Mouse (Mus musculus): ENCODE measurements around the gene Atg4d. TPM values are rescaled to one million over a fixed set of nuclear protein-coding genes. Genes with fewer than 3 reads are reported as not detected.
"Not testable (repeated sequence)": the region's sequence is repeated elsewhere in the genome, so short reads cannot be mapped to it uniquely, and the experiment has no call there.

Atg4d gene
- polyA plus RNA-seq, 1 experiment = 40.3 TPM

- Histone ChIP-seq H3K27ac (ENCODE audit: insufficient read depth, low read length) (peak within 1 kb of the TSS; percentile 49), H3K4me1 (ENCODE audit: control insufficient read depth, insufficient read depth, low read length) (peaks cover 7% of the 10 kb centered on the region; the same call in 1 of the 2 replicates), H3K4me3 (ENCODE audit: insufficient read depth, low read length) (peak within 1 kb of the TSS; percentile 98)
- TF ChIP-seq POLR2A (IDR thresholded peaks at IDR 0.05; ENCODE audit: extremely low read depth, insufficient read depth, low read length) (peak; percentile 83), CTCF (IDR thresholded peaks at IDR 0.05; ENCODE audit: extremely low read depth, insufficient read depth, low read length) (no peak)
Measured at GRCm38 (mm10) chr9:21291022-21291787, 26.1 kb downstream of the Atg4d start, which contains the start of gene Cdkn2d. Gene Cdkn2d, minus strand, starts transcription at chr9:21291407.

GRCm38 (mm10) chr9:21291868-21292267, 26.8 kb downstream of the Atg4d start:
- H3K4me1 ChIP-seq (ENCODE audit: control insufficient read depth, insufficient read depth, low read length); H3K4me3 ChIP-seq (ENCODE audit: insufficient read depth, low read length); H3K27ac ChIP-seq (ENCODE audit: insufficient read depth, low read length): not testable (repeated sequence)

- Histone ChIP-seq H3K4me1 (ENCODE audit: control insufficient read depth, insufficient read depth, low read length) (peaks cover 2% of the 10 kb centered on the region; the same call in 1 of the 2 replicates), H3K4me3 (ENCODE audit: insufficient read depth, low read length) (no peak overlapping the region)
- TF ChIP-seq CTCF (IDR thresholded peaks at IDR 0.05; ENCODE audit: extremely low read depth, insufficient read depth, low read length) (no peak), POLR2A (IDR thresholded peaks at IDR 0.05; ENCODE audit: extremely low read depth, insufficient read depth, low read length) (no peak)
Measured at GRCm38 (mm10) chr9:21292271-21292670, 27.2 kb downstream of the Atg4d start.

GRCm38 (mm10) chr9:21299014-21299413, 33.9 kb downstream of the Atg4d start:
- no peaks in the 10 kb centered on the region for H3K4me1 ChIP-seq (ENCODE audit: control insufficient read depth, insufficient read depth, low read length)
- no peak for TF ChIP-seq CTCF (IDR thresholded peaks at IDR 0.05; ENCODE audit: extremely low read depth, insufficient read depth, low read length)
- TF ChIP-seq POLR2A (IDR thresholded peaks at IDR 0.05; ENCODE audit: extremely low read depth, insufficient read depth, low read length) = no peak
- no peak overlapping the region for H3K27ac ChIP-seq (ENCODE audit: insufficient read depth, low read length)
- H3K4me3 ChIP-seq (ENCODE audit: insufficient read depth, low read length) = no peak overlapping the region

More at GRCm38 (mm10) chr9:21292271-21292670, 27.2 kb downstream of the Atg4d start:
- H3K27ac ChIP-seq (ENCODE audit: insufficient read depth, low read length) = no peak overlapping the region

- no peak overlapping the region for H3K27ac ChIP-seq (ENCODE audit: insufficient read depth, low read length)
- H3K4me3 ChIP-seq (ENCODE audit: insufficient read depth, low read length) = no peak overlapping the region
- H3K4me1 ChIP-seq (ENCODE audit: control insufficient read depth, insufficient read depth, low read length) = no peaks in the 10 kb centered on the region
- TF ChIP-seq CTCF (IDR thresholded peaks at IDR 0.05; ENCODE audit: extremely low read depth, insufficient read depth, low read length) (no peak), POLR2A (IDR thresholded peaks at IDR 0.05; ENCODE audit: extremely low read depth, insufficient read depth, low read length) (no peak)
Measured at GRCm38 (mm10) chr9:21305065-21305464, 40.0 kb downstream of the Atg4d start.

- Histone ChIP-seq H3K4me3 (ENCODE audit: insufficient read depth, low read length) (no peak overlapping the region), H3K27ac (ENCODE audit: insufficient read depth, low read length) (no peak overlapping the region), H3K4me1 (ENCODE audit: control insufficient read depth, insufficient read depth, low read length) (peaks cover 2% of the 10 kb centered on the region; the same call in 1 of the 2 replicates)
- TF ChIP-seq POLR2A (IDR thresholded peaks at IDR 0.05; ENCODE audit: extremely low read depth, insufficient read depth, low read length) (no peak), CTCF (IDR thresholded peaks at IDR 0.05; ENCODE audit: extremely low read depth, insufficient read depth, low read length) (no peak)
Measured at GRCm38 (mm10) chr9:21309150-21309741, 44.2 kb downstream of the Atg4d start.

GRCm38 (mm10) chr9:21311695-21312094, 46.6 kb downstream of the Atg4d start:
- Histone ChIP-seq H3K27ac (ENCODE audit: insufficient read depth, low read length) (no peak overlapping the region), H3K4me1 (ENCODE audit: control insufficient read depth, insufficient read depth, low read length) (peaks cover 2% of the 10 kb centered on the region; the same call in 1 of the 2 replicates), H3K4me3 (ENCODE audit: insufficient read depth, low read length) (peak overlapping the region; percentile 37; the same call in 1 of the 2 replicates)
- TF ChIP-seq POLR2A (IDR thresholded peaks at IDR 0.05; ENCODE audit: extremely low read depth, insufficient read depth, low read length) = no peak
- TF ChIP-seq CTCF (IDR thresholded peaks at IDR 0.05; ENCODE audit: extremely low read depth, insufficient read depth, low read length) = no peak

- peak within 1 kb of the TSS; percentile 37 for H3K4me3 ChIP-seq (ENCODE audit: insufficient read depth, low read length)
- TF ChIP-seq CTCF (IDR thresholded peaks at IDR 0.05; ENCODE audit: extremely low read depth, insufficient read depth, low read length) = no peak
- TF ChIP-seq POLR2A (IDR thresholded peaks at IDR 0.05; ENCODE audit: extremely low read depth, insufficient read depth, low read length) = no peak
- no peak within 1 kb of the TSS for H3K27ac ChIP-seq (ENCODE audit: insufficient read depth, low read length)
- H3K4me1 ChIP-seq (ENCODE audit: control insufficient read depth, insufficient read depth, low read length) = peaks cover 2% of the 10 kb centered on the region; the same call in 1 of the 2 replicates
Measured at GRCm38 (mm10) chr9:21312134-21312533, 47.0 kb downstream of the Atg4d start, which contains the start of gene Ap1m2. Gene Ap1m2, minus strand, starts transcription at chr9:21312337.

- Histone ChIP-seq H3K4me3 (ENCODE audit: insufficient read depth, low read length) (no peak overlapping the region), H3K4me1 (ENCODE audit: control insufficient read depth, insufficient read depth, low read length) (peaks cover 2% of the 10 kb centered on the region; the same call in 1 of the 2 replicates), H3K27ac (ENCODE audit: insufficient read depth, low read length) (no peak overlapping the region)
- TF ChIP-seq POLR2A (IDR thresholded peaks at IDR 0.05; ENCODE audit: extremely low read depth, insufficient read depth, low read length) = no peak
- peak; percentile 83 for TF ChIP-seq CTCF (IDR thresholded peaks at IDR 0.05; ENCODE audit: extremely low read depth, insufficient read depth, low read length)
Measured at GRCm38 (mm10) chr9:21313394-21313793, 48.3 kb downstream of the Atg4d start.
